Mouse (Mus musculus) forebrain, postnatal 0 days (tissue): ENCODE measurements around the gene Nudt8. TPM values are rescaled to one million over a fixed set of nuclear protein-coding genes. Genes with fewer than 3 reads are reported as not detected.
"Not testable (repeated sequence)": the region's sequence is repeated elsewhere in the genome, so short reads cannot be mapped to it uniquely, and the experiment has no call there.

ENCODE experiments used
- ATAC-seq: fragments of 200-750 bp; cut with Nextera tagmentation; 2 replicates; pipeline ENCODE4 v1.8.0; 2017; ENCODE audit warnings: mild to moderate bottlenecking, moderate library complexity
- DNase-seq: peaks from one replicate; pipeline ENCODE4 v3.0.0-alpha.2; 2015
- H3K27ac ChIP-seq: fragments of 300-500 bp; sonication (generic); 2 replicates; pipeline ENCODE4 v1.5.1; 2014; ENCODE audit warnings: low read depth, mild to moderate bottlenecking, antibody characterized with exemption, low read length, moderate library complexity, mixed read lengths
- H3K27me3 ChIP-seq: fragments of 300-500 bp; sonication (generic); 2 replicates; pipeline ENCODE4 v1.6.1; 2014; ENCODE audit warnings: mild to moderate bottlenecking, low read length, mixed read lengths; ENCODE audit not compliant: insufficient read depth
- H3K36me3 ChIP-seq: fragments of 300-500 bp; sonication (generic); 2 replicates; pipeline ENCODE4 v1.6.1; 2014; ENCODE audit warnings: mild to moderate bottlenecking, moderate library complexity; ENCODE audit not compliant: insufficient read depth
- H3K4me1 ChIP-seq: fragments of 300-500 bp; sonication (generic); 2 replicates; pipeline ENCODE4 v1.6.1; 2014; ENCODE audit warnings: antibody characterized with exemption; ENCODE audit not compliant: insufficient read depth
- H3K4me2 ChIP-seq: fragments of 300-500 bp; sonication (generic); 2 replicates; pipeline ENCODE4 v1.6.1; 2014; ENCODE audit warnings: low read depth, mild to moderate bottlenecking, moderate library complexity
- H3K4me3 ChIP-seq: fragments of 300-500 bp; sonication (generic); 2 replicates; pipeline ENCODE4 v1.5.1; 2014; ENCODE audit warnings: low read depth, low read length, mixed read lengths
- H3K9ac ChIP-seq: fragments of 300-500 bp; sonication (generic); 2 replicates; pipeline ENCODE4 v1.6.1; 2014; ENCODE audit warnings: mild to moderate bottlenecking
- H3K9me3 ChIP-seq: fragments of 300-500 bp; sonication (generic); 2 replicates; pipeline ENCODE4 v1.6.1; 2016; ENCODE audit warnings: low read length
- CTCF ChIP-seq: sonication (generic); IDR thresholded peaks from 2 replicates; pipeline ENCODE4 v1.5.1; 2016; ENCODE audit warnings: antibody characterized with exemption, control low read depth, low read depth
- WGBS: fragments of 180-500 bp; shearing (Covaris S2); extraction: QIAGEN DNeasy Blood & Tissue Kit; methylation state at CpG from one replicate; pipeline ENCODE4 v1.1.7; 2014; 5-methylcytosine and 5-hydroxymethylcytosine counted together
- polyA plus RNA-seq: library from polyadenylated mRNA; unstranded; fragments of >200 nt; fragmentation: Nextera tagmentation; extraction: Ambion mirVana; gene quantifications from 2 replicates; pipeline ENCODE4 v1.2.1, GENCODE M21; 2015
- total RNA-seq: library from RNA; depleted of rRNA; stranded (reverse); fragments of >200 nt; gene quantifications from 2 replicates; pipeline ENCODE4 v1.2.3, GENCODE M21; 2014

The Nudt8 gene
- total and polyA plus RNA-seq, 2 experiments from 2014 or later, result 30.8 to 36.3 TPM

DNA sequence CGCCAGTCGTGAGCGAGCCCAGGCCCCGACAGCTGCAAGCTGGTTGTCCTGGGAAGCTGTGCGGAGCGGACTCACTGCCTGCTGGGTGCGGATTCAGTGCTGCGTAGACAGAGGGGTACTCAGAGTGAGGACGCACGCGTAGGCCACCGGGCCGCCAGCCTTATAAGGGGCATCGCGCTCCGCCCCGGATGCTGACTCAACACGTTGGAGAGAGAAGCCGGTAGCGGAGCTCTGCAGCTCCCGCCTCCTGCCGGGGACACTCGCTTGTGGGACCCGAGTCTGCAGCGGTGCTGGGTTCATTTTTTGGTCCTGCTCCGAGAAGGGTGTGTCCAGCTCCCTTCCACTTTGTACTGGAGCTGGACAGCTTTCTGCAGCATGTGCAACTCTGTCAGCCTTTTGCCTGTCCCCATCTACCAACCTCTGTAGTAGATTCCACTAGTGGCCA lies 37.4 kb downstream of the Nudt8 start, which contains the start of gene Gstp1:
Gene Gstp1, minus strand, starts transcription at position 198 of the 445 bp plus-strand sequence.
- ATAC-seq (peak; percentile 93), DNase-seq (peak; percentile 87)
- Histone ChIP-seq H3K27me3 (no peaks in the 10 kb centered on the region), H3K4me2 (peak within 1 kb of the TSS; percentile 70), H3K9me3 (no peaks in the 10 kb centered on the region), H3K36me3 (no peaks in the 10 kb centered on the region; the same call in 1 of the 2 replicates), H3K4me3 (peak within 1 kb of the TSS; percentile 62), H3K9ac (peak within 1 kb of the TSS; percentile 70), H3K27ac (peak within 1 kb of the TSS; percentile 67), H3K4me1 (0 out of 2 replicates have a peak, but pooled peaks cover 9% of the 10 kb centered on the region)
- 0% methylated on average over 26 of the region's 26 CpGs for WGBS
- TF ChIP-seq CTCF, result no peak; the same call in 1 of the 2 replicates

DNA sequence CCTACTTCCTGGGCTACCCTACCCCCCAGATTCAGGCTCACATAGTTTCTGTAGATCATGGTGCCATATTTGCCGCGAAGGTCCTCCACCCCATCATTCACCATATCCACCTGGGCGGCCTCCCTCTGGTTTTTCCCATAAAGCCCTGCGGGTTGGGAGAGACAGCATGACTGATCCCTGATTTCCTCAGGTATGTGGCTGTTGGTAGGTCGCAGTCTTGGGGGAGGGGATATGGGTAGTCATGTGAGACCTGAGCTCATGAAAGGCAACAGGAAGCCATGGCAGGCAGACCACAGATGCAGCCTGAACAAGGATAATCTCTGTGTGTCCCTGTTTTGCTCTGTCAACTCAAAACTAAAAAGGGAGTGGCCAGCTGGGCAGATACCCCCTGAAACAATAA lies 40.6 kb downstream of the Nudt8 start:
- not testable (repeated sequence) for H3K4me3 ChIP-seq, H3K4me1 ChIP-seq, ATAC-seq, H3K27me3 ChIP-seq, H3K9ac ChIP-seq, DNase-seq, H3K9me3 ChIP-seq, H3K4me2 ChIP-seq, H3K36me3 ChIP-seq, H3K27ac ChIP-seq
- WGBS, result 87% methylated on average over 5 of the region's 5 CpGs

DNA sequence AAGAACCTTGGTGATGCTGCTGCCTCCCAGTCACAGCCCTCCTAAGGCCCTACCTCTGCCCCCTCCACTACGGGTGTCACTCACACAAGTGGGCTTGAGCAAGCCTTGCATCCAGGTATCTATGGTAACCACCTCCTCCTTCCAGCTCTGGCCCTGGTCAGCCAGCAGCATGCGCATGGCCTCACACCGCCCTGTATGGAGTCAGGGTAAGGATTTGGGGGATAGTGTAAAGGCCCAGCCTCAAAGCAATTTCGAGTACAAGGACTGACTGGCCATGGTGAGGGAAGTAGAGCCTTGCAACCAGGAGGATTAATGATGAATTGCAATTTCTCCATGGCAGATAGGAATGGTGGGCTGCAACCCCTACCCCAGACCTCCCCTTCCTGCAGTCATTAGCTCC lies 41.1 kb downstream of the Nudt8 start:
- not testable (repeated sequence) for H3K27me3 ChIP-seq, H3K27ac ChIP-seq, H3K9me3 ChIP-seq, DNase-seq, H3K4me1 ChIP-seq, ATAC-seq, H3K9ac ChIP-seq, H3K4me3 ChIP-seq, H3K36me3 ChIP-seq, H3K4me2 ChIP-seq
- WGBS, result 86% methylated on average over 3 of the region's 4 CpGs

DNA sequence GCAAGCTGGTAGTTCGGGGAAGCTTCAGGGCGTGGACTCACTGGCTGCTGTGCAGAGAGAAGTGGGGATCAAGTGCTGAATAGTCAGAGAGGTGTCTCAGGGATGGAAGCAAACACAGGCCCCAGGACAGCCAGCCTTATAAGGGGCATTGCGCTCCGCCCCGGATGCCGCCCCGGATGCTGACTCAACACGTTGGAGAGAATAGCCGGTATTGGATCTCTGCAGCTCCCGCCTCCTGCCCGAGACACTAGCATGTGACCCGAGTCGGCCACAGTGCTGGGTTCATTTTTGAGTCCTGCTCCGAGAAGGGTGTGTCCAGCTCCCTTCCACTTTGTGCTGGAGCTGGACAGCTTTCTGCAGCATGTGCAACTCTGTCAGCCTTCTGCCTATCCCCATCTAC lies 41.7 kb downstream of the Nudt8 start:
- Histone ChIP-seq H3K9ac (no peak overlapping the region), H3K27ac (no peak overlapping the region), H3K36me3 (no peaks in the 10 kb centered on the region), H3K4me1 (0 out of 2 replicates have a peak, but pooled peaks cover 9% of the 10 kb centered on the region), H3K27me3 (no peaks in the 10 kb centered on the region), H3K4me2 (no peak overlapping the region), H3K4me3 (no peak overlapping the region), H3K9me3 (no peaks in the 10 kb centered on the region)
- WGBS, result 76% methylated on average over 14 of the region's 14 CpGs
- no peak for TF ChIP-seq CTCF
- ATAC-seq (no peak), DNase-seq (no peak)

DNA sequence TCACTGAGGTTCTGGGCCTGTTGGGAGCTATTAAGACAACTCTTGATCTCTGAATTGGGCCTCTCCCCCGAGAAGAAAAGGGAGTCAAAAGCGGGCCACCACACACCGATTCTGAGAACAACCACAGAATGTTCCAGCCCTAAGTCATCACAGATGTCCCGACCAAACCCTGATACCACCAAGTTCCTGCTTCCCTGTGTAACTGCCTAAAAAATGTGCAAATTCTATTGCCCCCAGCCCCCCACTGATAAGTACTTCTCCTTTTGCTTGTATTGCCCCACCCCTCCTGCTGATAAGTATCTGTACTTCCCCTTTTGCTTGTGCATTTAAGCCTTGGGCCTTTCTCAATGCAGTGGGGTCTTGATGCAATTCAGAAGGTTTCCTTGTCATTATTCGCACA lies 43.7 kb downstream of the Nudt8 start:
- 90% methylated on average over 5 of the region's 5 CpGs for WGBS
- DNase-seq, ATAC-seq, H3K27ac ChIP-seq, H3K36me3 ChIP-seq, H3K27me3 ChIP-seq, H3K4me1 ChIP-seq, H3K9ac ChIP-seq, H3K4me2 ChIP-seq, H3K4me3 ChIP-seq, H3K9me3 ChIP-seq: not testable (repeated sequence)

DNA sequence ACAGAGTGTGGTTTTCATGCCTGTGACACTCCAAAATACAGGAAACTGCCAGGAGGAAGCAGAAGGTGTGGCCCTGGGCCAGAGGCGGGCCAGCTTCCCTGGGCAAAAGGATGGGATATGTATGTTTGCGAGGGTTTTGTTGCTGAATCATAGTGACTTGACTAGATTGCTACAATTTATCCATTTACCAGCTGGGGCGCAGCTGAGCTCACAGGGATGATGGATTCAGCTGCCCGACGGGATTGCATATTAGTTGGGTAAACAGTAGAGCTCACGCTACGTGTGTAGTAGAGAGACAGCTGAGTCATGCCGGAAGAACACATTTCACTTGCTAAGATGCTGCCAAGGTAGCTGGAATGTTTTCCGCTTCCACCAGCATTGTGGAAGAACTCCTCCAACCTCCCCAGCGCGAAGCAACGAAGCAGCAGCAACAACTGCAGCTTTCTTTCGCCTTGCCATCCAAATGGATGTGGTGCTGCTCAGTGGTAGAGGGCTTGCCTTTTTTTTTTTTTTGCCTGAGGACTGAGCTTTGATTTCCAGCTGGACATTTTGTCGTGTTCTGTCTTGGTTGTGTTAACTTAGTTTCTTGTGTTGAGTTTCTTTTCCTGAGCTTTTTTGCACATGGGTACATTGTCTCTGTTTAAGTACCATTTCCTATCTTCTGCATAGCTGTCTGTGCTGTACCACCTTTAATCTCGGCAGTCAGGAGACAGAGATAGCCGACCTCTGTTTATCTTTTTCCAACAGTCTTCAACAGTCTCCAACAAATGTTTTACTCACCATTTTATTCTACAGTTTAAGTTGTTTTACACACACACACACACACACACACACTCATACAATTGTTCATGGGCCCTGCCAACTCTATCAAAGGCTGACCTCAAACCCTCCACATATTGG lies 45.8 kb downstream of the Nudt8 start, which contains the start of gene Gstp2:
Gene Gstp2, minus strand, starts transcription at position 58 of the 900 bp plus-strand sequence.
- no peaks in the 10 kb centered on the region for H3K4me1 ChIP-seq
- H3K4me3 ChIP-seq, result no peak within 1 kb of the TSS
- H3K9me3 ChIP-seq, result no peaks in the 10 kb centered on the region
- TF ChIP-seq CTCF, result peak; percentile 63
- DNase-seq, result peak; percentile 78
- no peaks in the 10 kb centered on the region for H3K36me3 ChIP-seq
- peak within 1 kb of the TSS; percentile 29 for H3K4me2 ChIP-seq
- no peak within 1 kb of the TSS for H3K9ac ChIP-seq
- 41% methylated on average over 16 of the region's 16 CpGs for WGBS
- no peak within 1 kb of the TSS for H3K27ac ChIP-seq
- H3K27me3 ChIP-seq, result no peaks in the 10 kb centered on the region
- ATAC-seq, result peak; percentile 86

DNA sequence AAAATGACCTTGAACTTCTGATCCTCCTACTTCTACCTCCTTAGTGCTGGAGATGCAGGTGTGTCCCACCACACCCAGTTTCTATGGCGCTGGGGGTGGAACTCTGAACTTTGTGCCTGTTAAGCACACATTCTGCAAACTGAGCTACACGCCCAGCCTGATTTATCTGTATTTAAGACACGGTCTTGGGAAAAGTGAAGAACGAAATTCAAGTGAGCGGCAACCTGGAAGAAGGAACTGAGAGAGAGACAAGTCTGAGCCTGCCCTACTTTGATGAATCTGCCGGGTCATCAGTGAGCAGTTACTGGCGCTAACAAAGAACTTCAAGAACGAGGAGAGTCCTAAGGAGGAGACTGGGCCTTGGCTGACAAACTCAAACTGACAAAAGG lies 46.5 kb downstream of the Nudt8 start:
- H3K9ac ChIP-seq, result no peak overlapping the region
- DNase-seq (no peak), ATAC-seq (no peak)
- no peak overlapping the region for H3K4me3 ChIP-seq
- no peaks in the 10 kb centered on the region for H3K27me3 ChIP-seq
- no peaks in the 10 kb centered on the region for H3K36me3 ChIP-seq
- H3K4me1 ChIP-seq, result no peaks in the 10 kb centered on the region
- 86% methylated on average over 8 of the region's 8 CpGs for whole genome bisulfite sequencing
- no peak for TF ChIP-seq CTCF
- H3K4me2 ChIP-seq, result no peak overlapping the region
- H3K27ac ChIP-seq, result no peak overlapping the region
- no peaks in the 10 kb centered on the region for H3K9me3 ChIP-seq
